Mouse (Mus musculus) hindbrain, postnatal 0 days (tissue): ENCODE data around the gene Usp10. TPM values are rescaled to one million over a fixed set of nuclear protein-coding genes. Genes with fewer than 3 reads are reported as not detected.

Experiments
- ATAC-seq: fragments of 200-750 bp; cut with Nextera tagmentation; 2 replicates; pipeline ENCODE4 v1.8.0; 2017; ENCODE audit warnings: mild to moderate bottlenecking, moderate TSS enrichment, moderate library complexity
- DNase-seq: peaks from one replicate; pipeline ENCODE4 v3.0.0-alpha.2; 2015; ENCODE audit warnings: low spot score
- H3K27ac ChIP-seq: fragments of 300-500 bp; sonication (generic); 2 replicates; pipeline ENCODE4 v1.5.1; 2014; ENCODE audit warnings: mild to moderate bottlenecking
- H3K27me3 ChIP-seq: fragments of 300-500 bp; sonication (generic); 2 replicates; pipeline ENCODE4 v1.6.1; 2014; ENCODE audit warnings: low read length, mixed read lengths; ENCODE audit not compliant: insufficient read depth
- H3K36me3 ChIP-seq: fragments of 300-500 bp; sonication (generic); 2 replicates; pipeline ENCODE4 v1.6.1; 2014; ENCODE audit warnings: low read length, mixed read lengths; ENCODE audit not compliant: insufficient read depth
- H3K4me1 ChIP-seq: fragments of 300-500 bp; sonication (generic); 2 replicates; pipeline ENCODE4 v1.6.1; 2014; ENCODE audit warnings: antibody characterized with exemption, low read length, mixed read lengths; ENCODE audit not compliant: insufficient read depth
- H3K4me2 ChIP-seq: fragments of 300-500 bp; sonication (generic); 2 replicates; pipeline ENCODE4 v1.6.1; 2014; ENCODE audit warnings: low read depth, mild to moderate bottlenecking, low read length, moderate library complexity, mixed read lengths
- H3K4me3 ChIP-seq: fragments of 300-500 bp; sonication (generic); 2 replicates; pipeline ENCODE4 v1.5.1; 2014; ENCODE audit warnings: low read length
- H3K9ac ChIP-seq: fragments of 300-500 bp; sonication (generic); replicated peaks from 2 replicates; pipeline ENCODE4 v1.6.1; 2014; ENCODE audit warnings: mild to moderate bottlenecking, low read length, moderate library complexity, mixed read lengths
- H3K9me3 ChIP-seq: fragments of 300-500 bp; sonication (generic); 2 replicates; pipeline ENCODE4 v1.6.1; 2016; ENCODE audit warnings: low read length, mixed read lengths
- CTCF ChIP-seq: IDR thresholded peaks from 2 replicates; pipeline ENCODE4 v1.5.1; 2016; ENCODE audit warnings: antibody characterized with exemption, control low read depth, low read depth
- WGBS: fragments of 180-500 bp; shearing (Covaris S2); extraction: QIAGEN DNeasy Blood & Tissue Kit; methylation state at CpG from one replicate; pipeline ENCODE4 v1.1.7; 2014; 5-methylcytosine and 5-hydroxymethylcytosine counted together
- polyA plus RNA-seq: library from polyadenylated mRNA; unstranded; fragments of >200 nt; fragmentation: Nextera tagmentation; extraction: Ambion mirVana; gene quantifications from 2 replicates; pipeline ENCODE4 v1.2.1, GENCODE M21; 2015
- total RNA-seq: library from RNA; depleted of rRNA; stranded (reverse); fragments of >200 nt; gene quantifications from 2 replicates; pipeline ENCODE4 v1.2.3, GENCODE M21; 2014

The Usp10 gene
- total and polyA plus RNA-seq, 2 experiments from 2014 or later = 91.1 to 94.2 TPM

GRCm38 (mm10) chr8:119897933-119898332, 12.2 kb upstream of the Usp10 start:
- H3K4me1 ChIP-seq = no peaks in the 10 kb centered on the region
- H3K4me2 ChIP-seq = no peak overlapping the region
- H3K9ac ChIP-seq = no peak overlapping the region
- WGBS = 27% methylated on average over 13 of the region's 13 CpGs
- H3K4me3 ChIP-seq = no peak overlapping the region
- no peak for TF ChIP-seq CTCF
- ATAC-seq = no peak
- DNase-seq = no peak
- peaks cover 6% of the 10 kb centered on the region for H3K27me3 ChIP-seq
- no peaks in the 10 kb centered on the region for H3K9me3 ChIP-seq
- H3K27ac ChIP-seq = no peak overlapping the region
- no peaks in the 10 kb centered on the region for H3K36me3 ChIP-seq

- Histone ChIP-seq H3K36me3 (no peaks in the 10 kb centered on the region), H3K4me1 (no peaks in the 10 kb centered on the region), H3K9me3 (no peaks in the 10 kb centered on the region), H3K27me3 (peaks cover 6% of the 10 kb centered on the region), H3K9ac (no peak overlapping the region), H3K4me2 (no peak overlapping the region), H3K27ac (no peak overlapping the region), H3K4me3 (no peak overlapping the region)
- DNase-seq = no peak
- ATAC-seq = no peak
- TF ChIP-seq CTCF = no peak
- WGBS = 81% methylated on average over 3 of the region's 3 CpGs
Observed at GRCm38 (mm10) chr8:119901349-119901748, 8.8 kb upstream of the Usp10 start.

- Histone ChIP-seq H3K27ac (no peak overlapping the region), H3K9me3 (no peaks in the 10 kb centered on the region), H3K9ac (no peak overlapping the region), H3K36me3 (no peaks in the 10 kb centered on the region), H3K4me1 (no peaks in the 10 kb centered on the region), H3K4me3 (no peak overlapping the region), H3K4me2 (no peak overlapping the region), H3K27me3 (peaks cover 5% of the 10 kb centered on the region)
- no peak for TF ChIP-seq CTCF
- 72% methylated on average over 8 of the region's 8 CpGs for WGBS
- DNase-seq = no peak
- no peak for ATAC-seq
Observed at GRCm38 (mm10) chr8:119901952-119902351, 8.2 kb upstream of the Usp10 start.

GRCm38 (mm10) chr8:119904323-119904911, 5.7 kb upstream of the Usp10 start:
- TF ChIP-seq CTCF = no peak
- no peak overlapping the region for H3K4me2 ChIP-seq
- no peak overlapping the region for H3K4me3 ChIP-seq
- no peaks in the 10 kb centered on the region for H3K4me1 ChIP-seq
- no peak for DNase-seq
- no peaks in the 10 kb centered on the region for H3K27me3 ChIP-seq
- no peak overlapping the region for H3K27ac ChIP-seq
- H3K9ac ChIP-seq = no peak overlapping the region
- WGBS = 57% methylated on average over 12 of the region's 12 CpGs
- H3K9me3 ChIP-seq = no peaks in the 10 kb centered on the region
- ATAC-seq = no peak
- H3K36me3 ChIP-seq = no peaks in the 10 kb centered on the region

- peak within 1 kb of the TSS; percentile 78 for H3K9ac ChIP-seq
- peaks cover 25% of the 10 kb centered on the region for H3K4me1 ChIP-seq
- H3K4me2 ChIP-seq = peak within 1 kb of the TSS; percentile 87
- H3K4me3 ChIP-seq = peak within 1 kb of the TSS; percentile 77
- TF ChIP-seq CTCF = no peak
- no peaks in the 10 kb centered on the region for H3K27me3 ChIP-seq
- under 1% methylated on average over 81 of the region's 97 CpGs for WGBS
- ATAC-seq = peak; percentile 97
- H3K27ac ChIP-seq = peak within 1 kb of the TSS; percentile 94
- no peaks in the 10 kb centered on the region for H3K36me3 ChIP-seq
- H3K9me3 ChIP-seq = no peaks in the 10 kb centered on the region
- DNase-seq = peak; percentile 94
Observed at GRCm38 (mm10) chr8:119910547-119911257, 542 bp downstream of the Usp10 start, which contains the start of gene Gm20388. Gene Gm20388, plus strand, starts transcription at chr8:119910841.

- ATAC-seq (peak; percentile 68), DNase-seq (no peak)
- TF ChIP-seq CTCF = no peak
- peak overlapping the region; percentile 78 for H3K9ac ChIP-seq
- no peaks in the 10 kb centered on the region for H3K9me3 ChIP-seq
- peak overlapping the region; percentile 94 for H3K27ac ChIP-seq
- no peaks in the 10 kb centered on the region for H3K27me3 ChIP-seq
- peaks cover 25% of the 10 kb centered on the region for H3K4me1 ChIP-seq
- WGBS = under 1% methylated on average over 30 of the region's 30 CpGs
- H3K4me3 ChIP-seq = peak overlapping the region; percentile 77
- H3K4me2 ChIP-seq = peak overlapping the region; percentile 87
- no peaks in the 10 kb centered on the region for H3K36me3 ChIP-seq
Observed at GRCm38 (mm10) chr8:119911258-119911962, 1.2 kb downstream of the Usp10 start.
